Mouse (Mus musculus) heart, postnatal 10 days (tissue): ENCODE data around the gene AI413582. TPM values are rescaled to one million over a fixed set of nuclear protein-coding genes. Genes with fewer than 3 reads are reported as not detected.

Source experiments
- DNase-seq, 2 experiments: peaks; one replicate each; pipeline ENCODE4 v3.0.0; 2021
- intact Hi-C: fragments of 180-260 bp; cut with DNase I; formaldehyde crosslinking; loops from one replicate; pipeline ENCODE4 v1.15.1; 2025
- total RNA-seq, 2 experiments: library from RNA; stranded (reverse); gene quantifications; 2 replicates each; pipeline ENCODE4 v1.2.3; 2021

AI413582 gene
- total RNA-seq, 2 experiments from 2014 or later = 10.2 to 11.2 TPM

- intact Hi-C loops = no loop called here
- DNase-seq = no peak
Measured at GRCm38 (mm10) chr17:27528030-27528429, 37.5 kb downstream of the AI413582 start.

GRCm38 (mm10) chr17:27527188-27527587 lies 38.4 kb downstream of the AI413582 start:
- DNase-seq = no peak
- intact Hi-C loops = no loop called here

- DNase-seq = no peak
- intact Hi-C loops = loop anchor here (5.0 kb wide), 2 partner anchors 331 to 491 kb away; no protein-coding TSS in a partner anchor
Measured at GRCm38 (mm10) chr17:27523121-27523520, 42.4 kb downstream of the AI413582 start.

- intact Hi-C loops = loop anchor here (2.0 to 5.0 kb wide), 3 partner anchors 309 to 489 kb away; no protein-coding TSS in a partner anchor
- no peak for DNase-seq
Measured at GRCm38 (mm10) chr17:27521303-27521702, 44.3 kb downstream of the AI413582 start, which contains the start of gene Grm4. TSS of gene Grm4 (minus strand) at chr17:27521403.

GRCm38 (mm10) chr17:27520557-27520956 lies 45.0 kb downstream of the AI413582 start:
- peak; percentile 36 to 62 for DNase-seq
- intact Hi-C loops = loop anchor here (2.0 to 5.0 kb wide), 3 partner anchors 308 to 488 kb away; no protein-coding TSS in a partner anchor

GRCm38 (mm10) chr17:27518700-27519595 lies 46.6 kb downstream of the AI413582 start:
- no peak for DNase-seq
- intact Hi-C loops = no loop called here

GRCm38 (mm10) chr17:27518296-27518695 lies 47.3 kb downstream of the AI413582 start:
- intact Hi-C loops = no loop called here
- no peak for DNase-seq

- DNase-seq = no peak
- intact Hi-C loops = loop anchor here (5.0 kb wide), 2 partner anchors 127 to 257 kb away; no protein-coding TSS in a partner anchor
Measured at GRCm38 (mm10) chr17:27513916-27514762, 51.4 kb downstream of the AI413582 start.

Other genes with a start within 250 kb of the AI413582 start
- under 1 TPM in 1 of 2 experiments, not detected in 1; 0.20 TPM for gene Grm4, start 44.4 kb downstream of the AI413582 start, total RNA-seq
- 10 to 100 TPM; 42.5 to 47.3 TPM for gene Hmga1, start 9.3 kb downstream of the AI413582 start, total RNA-seq
- gene Nudt3, start 57.7 kb upstream of the AI413582 start, total RNA-seq = 100 to 1,000 TPM; 380 to 410 TPM
- 1 to 10 TPM in 1 of 2 experiments, not detected in 1; 1.0 TPM for gene RPS10-NUDT3, start 69.5 kb upstream of the AI413582 start, total RNA-seq
- gene Rps10, start 70.9 kb upstream of the AI413582 start, total RNA-seq = 100 to 1,000 TPM; 713 to 733 TPM
- gene Pacsin1, start 89.8 kb upstream of the AI413582 start, total RNA-seq = under 1 TPM; 0.05 to 0.20 TPM
- gene Spdef, start 163.2 kb upstream of the AI413582 start, total RNA-seq = under 1 TPM in 1 of 2 experiments, not detected in 1; 0.29 TPM